Mouse (Mus musculus) MN1 (cell line): ENCODE measurements around the gene Fcgr4.

Experiments used
- DNase-seq: peaks from one replicate; pipeline ENCODE4 v3.0.0-alpha.2; 2016; ENCODE audit warnings: low spot score

Fcgr4 gene

GRCm38 (mm10) chr1:171011733-171012132 is 7.0 kb upstream of the Fcgr4 start:
- no peak for DNase-seq

DNA sequence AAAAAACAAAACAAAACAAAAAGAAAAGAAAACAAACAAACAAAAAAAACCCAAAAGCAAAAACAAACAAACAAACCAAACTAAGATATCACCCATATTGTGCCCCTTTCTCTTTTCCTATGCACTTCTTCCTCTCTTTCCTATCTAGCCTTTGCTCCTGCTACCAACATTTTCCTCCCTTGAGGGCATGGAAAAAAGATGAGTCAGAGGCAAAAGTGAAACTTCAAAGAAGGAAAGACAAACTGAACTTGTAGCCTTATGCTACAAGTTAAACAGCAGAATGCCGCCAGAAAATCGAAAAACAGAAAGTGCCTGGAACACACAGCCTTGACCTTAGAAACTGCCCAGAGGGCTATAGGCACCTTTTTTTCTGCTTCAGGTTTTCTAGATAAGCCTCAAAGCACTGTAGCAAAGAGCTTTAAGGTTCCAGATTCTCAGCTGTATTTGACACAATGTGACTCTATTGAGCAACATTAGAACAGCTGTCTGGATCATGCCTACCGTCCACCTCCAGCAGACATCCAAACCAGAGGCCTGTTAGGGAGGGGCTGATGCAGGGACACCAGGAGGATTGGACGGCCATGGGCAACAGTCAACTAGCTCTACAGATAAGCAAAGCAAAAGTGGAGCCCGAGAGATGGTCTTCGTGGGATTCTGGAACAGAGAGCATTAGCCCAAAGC is 1.9 kb upstream of the Fcgr4 start:
- DNase-seq, result no peak

DNA sequence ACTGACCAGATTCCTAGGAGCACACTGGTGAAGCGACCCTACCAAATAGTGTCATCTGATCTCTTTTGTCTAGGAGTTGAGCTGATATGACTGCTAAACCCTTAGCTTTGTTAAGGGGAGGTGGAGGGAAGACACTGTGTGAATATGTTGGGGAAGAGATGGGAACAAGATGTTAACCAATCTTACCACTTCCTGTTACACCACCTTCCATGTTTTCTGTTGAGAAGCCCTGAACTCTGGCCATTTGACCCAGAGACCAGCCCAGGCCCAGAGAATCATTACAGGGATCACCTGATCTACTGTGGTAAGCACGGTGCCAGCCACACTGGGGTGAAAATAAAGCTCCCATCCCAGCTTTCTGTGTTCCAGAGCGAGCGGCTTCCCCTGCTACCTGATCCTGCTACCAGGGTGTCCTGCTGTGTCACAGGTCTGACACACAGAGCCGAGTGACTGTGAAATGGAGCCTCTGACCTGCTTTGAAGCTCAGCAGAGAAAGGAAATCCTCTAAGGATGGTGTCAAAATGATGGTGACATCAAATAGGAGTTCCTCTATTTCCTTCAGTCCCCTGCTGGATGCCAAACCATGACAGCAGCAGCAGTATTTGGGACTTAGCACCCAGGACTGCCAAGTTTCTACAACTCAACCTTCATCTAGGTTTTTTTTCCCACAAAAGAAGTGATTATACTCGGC is 1.1 kb upstream of the Fcgr4 start:
- no peak for DNase-seq

DNA sequence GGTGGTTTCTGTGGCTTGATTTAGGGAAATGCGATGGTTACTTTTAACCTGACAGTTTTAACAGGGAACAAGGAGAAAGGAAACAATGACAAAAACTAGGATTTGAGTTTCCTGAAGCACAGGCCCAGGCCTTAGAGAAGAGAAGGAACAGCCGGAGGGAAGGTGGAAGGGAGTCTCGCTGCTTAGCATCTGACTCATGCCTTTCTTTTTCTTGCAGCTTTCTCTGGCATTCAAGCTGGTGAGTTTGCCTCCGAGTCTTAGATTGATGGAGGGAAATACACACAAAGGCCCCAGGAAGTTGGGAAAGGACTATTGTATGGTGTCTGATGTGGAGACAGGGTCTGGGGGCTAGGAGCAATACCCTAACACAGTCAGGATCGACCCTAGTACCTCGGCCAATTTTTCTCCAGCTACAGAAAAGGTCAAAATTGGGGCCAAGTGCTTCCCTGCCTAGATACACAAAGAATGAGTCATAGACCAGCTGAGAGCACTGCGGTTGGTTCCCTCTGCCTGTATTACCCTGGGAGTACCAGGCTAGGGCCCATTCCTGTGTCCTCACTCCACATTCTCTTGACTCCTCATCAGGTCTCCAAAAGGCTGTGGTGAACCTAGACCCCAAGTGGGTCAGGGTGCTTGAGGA is 711 bp downstream of the Fcgr4 start:
- DNase-seq, result no peak

DNA sequence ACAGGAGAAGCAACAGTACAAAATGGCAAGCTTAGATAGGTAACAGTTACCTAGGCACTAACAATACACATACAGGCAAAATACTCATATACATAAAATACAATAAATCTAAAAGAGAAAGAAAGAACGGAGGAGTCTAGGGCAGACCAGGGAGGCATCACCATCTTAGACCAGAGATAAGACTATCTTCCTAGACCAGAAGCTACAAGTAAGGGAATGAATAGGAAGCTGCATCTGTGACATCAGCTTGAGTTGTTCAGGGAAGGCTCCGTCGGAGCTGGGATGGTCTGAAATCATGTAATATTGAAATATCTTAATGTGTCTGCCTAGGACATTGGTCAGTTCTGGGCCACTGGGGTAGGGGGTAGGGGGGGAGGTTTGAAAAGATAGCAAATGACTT is 13.0 kb downstream of the Fcgr4 start:
- no peak for DNase-seq

GRCm38 (mm10) chr1:171032691-171033090 is 14.0 kb downstream of the Fcgr4 start:
- no peak for DNase-seq

GRCm38 (mm10) chr1:171033196-171033595 is 14.5 kb downstream of the Fcgr4 start:
- DNase-seq, result peak; percentile 28

- peak; percentile 88 for DNase-seq
Measured at GRCm38 (mm10) chr1:171033756-171034155, 15.0 kb downstream of the Fcgr4 start.

DNA sequence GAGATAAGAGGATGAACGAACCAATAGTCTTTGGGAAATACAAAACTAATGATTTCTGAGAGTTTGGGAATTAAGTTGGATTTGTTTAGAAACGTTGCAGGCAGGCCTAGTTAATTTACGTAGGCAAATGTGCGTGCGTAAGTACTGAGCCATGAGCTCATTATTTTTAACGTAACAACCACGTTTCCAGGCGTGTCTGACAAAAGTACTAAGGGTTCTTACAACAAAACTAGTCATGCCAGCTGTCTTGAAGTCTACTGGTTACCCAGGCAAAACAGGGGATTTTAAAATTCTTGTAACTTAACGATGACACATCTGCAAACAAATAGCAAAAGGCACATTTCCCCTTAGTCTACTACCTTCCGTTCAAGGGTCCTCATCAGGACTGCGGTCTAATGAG is 15.5 kb downstream of the Fcgr4 start:
- DNase-seq, result peak; percentile 66

GRCm38 (mm10) chr1:171035611-171036010 is 16.9 kb downstream of the Fcgr4 start:
- no peak for DNase-seq

- peak; percentile 88 for DNase-seq
Measured at GRCm38 (mm10) chr1:171036550-171037324, 18.0 kb downstream of the Fcgr4 start.

DNA sequence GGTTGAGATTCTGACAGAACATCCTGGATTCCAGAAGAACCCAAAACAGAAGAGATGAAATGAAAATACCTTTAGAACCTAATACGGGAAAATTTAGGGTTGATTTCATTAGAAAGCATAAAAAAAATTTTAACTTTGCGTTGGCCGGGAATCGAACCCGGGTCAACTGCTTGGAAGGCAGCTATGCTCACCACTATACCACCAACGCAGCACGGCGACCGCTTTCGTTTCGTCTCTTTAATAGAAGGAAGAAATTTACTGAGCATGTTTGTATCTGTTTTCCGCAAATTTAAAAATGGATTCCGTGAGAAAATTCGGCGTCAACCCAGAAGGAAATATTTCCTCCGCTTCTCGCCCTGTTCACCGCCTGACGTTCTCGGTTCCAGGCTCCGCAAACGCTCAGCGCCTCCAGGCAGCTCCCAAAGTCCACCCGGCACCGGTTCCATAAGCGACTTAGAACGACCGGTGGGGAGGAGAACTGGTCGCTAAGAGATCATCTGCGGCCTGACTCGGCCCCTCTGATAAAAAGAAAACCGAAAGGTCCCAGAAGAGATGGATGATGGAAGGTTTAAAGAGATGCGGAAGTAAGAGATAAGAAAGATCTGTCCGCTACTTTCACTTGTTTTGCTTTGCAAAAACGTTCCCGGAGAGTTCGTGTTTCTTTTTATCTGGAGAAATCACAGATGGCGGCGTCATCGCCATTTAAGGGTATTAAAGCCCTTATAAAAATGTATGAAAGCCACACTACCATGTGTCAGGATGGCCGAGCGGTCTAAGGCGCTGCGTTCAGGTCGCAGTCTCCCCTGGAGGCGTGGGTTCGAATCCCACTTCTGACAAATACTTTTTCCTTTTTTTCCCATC is 19.4 kb downstream of the Fcgr4 start:
- DNase-seq, result peak; percentile 90

GRCm38 (mm10) chr1:171039135-171039534 is 20.4 kb downstream of the Fcgr4 start:
- DNase-seq, result peak; percentile 26

DNA sequence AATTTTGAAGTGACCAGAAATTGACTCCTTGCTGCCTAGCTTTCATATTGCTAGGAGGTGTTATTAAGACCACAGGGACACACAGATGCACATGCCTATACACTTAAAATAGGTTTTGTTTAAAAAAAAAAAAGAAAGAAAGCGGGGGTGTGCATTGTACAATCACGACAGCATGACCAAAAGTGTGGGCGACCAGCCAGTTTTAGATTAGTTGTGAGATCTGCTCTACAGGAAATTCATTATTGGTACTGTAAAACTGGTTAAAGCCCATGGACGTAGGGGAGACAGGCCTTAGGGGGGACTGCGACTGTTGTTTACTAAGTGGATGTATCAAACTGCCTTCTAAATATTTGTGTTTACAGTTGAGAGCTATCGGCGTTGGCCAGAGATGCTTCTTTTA is 21.2 kb downstream of the Fcgr4 start:
- DNase-seq, result no peak

DNA sequence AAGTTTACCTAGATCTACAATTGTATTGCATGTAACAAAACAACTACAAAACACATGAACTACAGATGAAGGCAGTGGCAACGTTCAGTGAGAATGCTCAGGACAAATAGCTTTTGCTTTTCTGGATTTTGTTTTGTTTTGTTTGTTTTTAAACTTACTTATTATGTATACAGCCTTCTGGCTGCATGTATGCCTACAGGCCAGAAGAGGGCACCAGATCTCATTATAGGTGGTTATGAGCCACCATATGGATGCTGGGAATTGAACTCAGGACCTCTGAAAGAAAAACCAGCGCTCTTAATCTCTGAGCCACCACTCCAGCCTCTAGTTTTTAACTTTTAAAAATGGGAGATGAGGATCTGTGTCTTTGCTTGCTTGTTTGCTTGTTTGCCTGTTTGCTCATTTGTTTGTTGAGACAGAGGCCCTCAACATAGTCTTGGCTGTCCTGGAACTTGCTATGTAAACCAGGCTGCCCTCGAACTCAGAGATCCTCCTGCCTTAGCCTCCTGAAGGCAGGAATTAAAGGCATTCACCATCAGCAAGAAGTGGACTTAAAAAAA is 25.0 kb downstream of the Fcgr4 start:
- DNase-seq, result peak; percentile 42

DNA sequence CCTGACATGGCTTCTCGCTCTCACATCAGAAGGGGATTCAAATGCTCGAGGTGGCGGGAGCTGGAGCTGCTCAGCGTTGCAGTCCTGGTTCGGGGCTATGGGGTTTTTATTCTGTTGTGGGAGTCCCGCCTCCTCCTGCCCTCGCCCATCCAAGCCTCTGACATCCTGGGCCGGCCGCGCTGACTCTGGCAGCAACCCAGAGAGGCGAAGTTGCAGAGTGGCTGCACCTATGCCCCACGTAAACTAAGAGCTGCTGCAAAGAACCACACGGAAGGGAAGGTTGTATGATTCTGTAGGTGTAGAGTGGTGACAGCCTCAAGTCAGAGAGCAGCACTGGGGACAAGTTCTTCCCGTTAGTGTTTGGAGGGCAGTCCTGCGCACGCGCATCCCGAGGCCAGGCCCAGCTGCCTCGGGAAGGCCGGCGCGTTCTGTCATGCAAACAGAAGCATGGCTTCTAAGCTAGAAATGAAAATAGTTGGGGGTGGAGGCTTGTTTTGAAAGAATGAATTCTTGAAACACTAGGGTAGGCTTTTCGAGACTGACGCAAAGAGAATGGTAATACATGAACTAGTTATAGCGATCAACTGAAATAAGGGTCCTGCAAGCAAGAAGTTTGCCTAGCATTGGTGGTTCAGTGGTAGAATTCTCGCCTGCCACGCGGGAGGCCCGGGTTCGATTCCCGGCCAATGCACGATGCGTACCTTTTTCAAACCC is 25.8 kb downstream of the Fcgr4 start:
- peak; percentile 92 for DNase-seq

- peak; percentile 36 for DNase-seq
Measured at GRCm38 (mm10) chr1:171045079-171045465, 26.4 kb downstream of the Fcgr4 start.

GRCm38 (mm10) chr1:171046501-171046900 is 27.8 kb downstream of the Fcgr4 start:
- no peak for DNase-seq

- no peak for DNase-seq
Measured at GRCm38 (mm10) chr1:171049263-171049662, 30.5 kb downstream of the Fcgr4 start.

GRCm38 (mm10) chr1:171050774-171051173 is 32.1 kb downstream of the Fcgr4 start:
- DNase-seq, result no peak

DNA sequence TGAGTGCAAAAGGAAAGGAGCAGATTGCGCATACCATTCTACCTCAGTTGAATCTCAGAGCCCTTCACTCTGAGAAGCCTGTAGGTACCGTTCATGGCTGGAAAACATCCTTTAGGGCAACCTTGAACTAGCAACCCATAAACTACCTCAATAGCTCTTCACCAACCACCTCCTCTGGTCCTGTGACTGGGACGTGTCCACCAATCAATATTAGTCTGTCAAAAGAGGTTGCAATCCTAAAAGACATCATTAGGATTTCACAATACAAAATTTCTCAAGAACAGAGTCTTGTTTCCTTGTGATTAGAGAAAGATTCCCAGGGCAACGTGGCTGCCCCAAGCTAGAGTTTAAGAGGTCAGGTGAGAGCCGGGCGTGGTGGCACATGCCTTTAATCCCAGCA is 34.6 kb downstream of the Fcgr4 start:
- no peak for DNase-seq
